Mouse (Mus musculus) brain, embryonic 14.5 days (tissue): Measurements from ENCODE around the gene Gm45717.

Experiments
- CTCF ChIP-seq: fragments of 200-500 bp; IDR thresholded peaks from 2 replicates; pipeline ENCODE4 v1.5.1; 2012; ENCODE audit warnings: inconsistent platforms, mild to moderate bottlenecking, moderate library complexity, borderline replicate concordance; ENCODE audit not compliant: insufficient read depth, insufficient read length; ENCODE audit errors: extremely low read depth
- POLR2A ChIP-seq: fragments of 200-500 bp; IDR thresholded peaks from 2 replicates; pipeline ENCODE4 v1.6.1; 2012; ENCODE audit warnings: mild to moderate bottlenecking, inconsistent platforms, borderline replicate concordance; ENCODE audit not compliant: poor library complexity, insufficient read depth, insufficient read length, severe bottlenecking; ENCODE audit errors: extremely low read depth

GRCm38 (mm10) chr7:140922398-140923069 is 33.2 kb downstream of the Gm45717 start:
- no peak for TF ChIP-seq POLR2A
- no peak for TF ChIP-seq CTCF
